Mouse (Mus musculus) CH12.LX (cell line): ENCODE measurements at regions not wholly inside any gene's neighbourhood (a gene's known extent, or its start where the extent isn't known, plus 50 kb on each side); places are given as distances from the start of the nearest gene placed in this dataset.

Source experiments
- DNase-seq: peaks from one replicate; pipeline ENCODE4 v3.0.0-alpha.2; 2013; ENCODE audit errors: extremely low read depth
- H3K27ac ChIP-seq: 2 replicates; pipeline ENCODE4 v1.5.1; 2012; ENCODE audit warnings: low read depth, mild to moderate bottlenecking, control low read depth, moderate library complexity; ENCODE audit not compliant: insufficient read depth
- H3K27me3 ChIP-seq: replicated peaks from 2 replicates; pipeline ENCODE3; 2012; ENCODE audit warnings: inconsistent platforms
- H3K36me3 ChIP-seq, 2 experiments: replicated peaks in 1 of 2; 2 replicates each; pipeline versions ENCODE3 to v1.6.1; 2012; ENCODE audit warnings: inconsistent platforms in 1 of 2, low read length in 1 of 2, mild to moderate bottlenecking in 1 of 2, mixed read lengths in 1 of 2, moderate library complexity in 1 of 2; ENCODE audit not compliant: control insufficient read depth in 1 of 2, insufficient read depth in 1 of 2
- H3K4me1 ChIP-seq, 2 experiments: 2 replicates each; pipeline ENCODE4 v1.6.1; 2012; ENCODE audit warnings: inconsistent platforms in 1 of 2, moderate library complexity in 1 of 2; ENCODE audit not compliant: insufficient read depth in 2 of 2, control insufficient read depth in 1 of 2
- H3K4me2 ChIP-seq: 2 replicates; pipeline ENCODE4 v1.6.1; 2012; ENCODE audit warnings: low read depth, mild to moderate bottlenecking, control low read depth; ENCODE audit not compliant: poor library complexity, insufficient read depth, severe bottlenecking
- H3K4me3 ChIP-seq, 3 experiments: fragments of 150-350 bp in 1 of 3; sonication (generic) in 1 of 3; replicated peaks in 1 of 3; 2 replicates each; pipeline versions ENCODE3 to v1.5.1; 2011 to 2012; ENCODE audit warnings: low read depth in 2 of 3, low read length in 2 of 3, mild to moderate bottlenecking in 2 of 3, moderate library complexity in 2 of 3, control low read depth in 1 of 3, improper control_type of control experiment in 1 of 3, inconsistent platforms in 1 of 3, mixed read lengths in 1 of 3; ENCODE audit not compliant: poor library complexity in 1 of 3
- H3K79me2 ChIP-seq: replicated peaks from 2 replicates; pipeline ENCODE4 v1.6.1; 2012; ENCODE audit warnings: mild to moderate bottlenecking, moderate library complexity; ENCODE audit not compliant: control insufficient read depth, poor library complexity, insufficient read depth, severe bottlenecking; ENCODE audit errors: extremely low read depth
- H3K9ac ChIP-seq: 2 replicates; pipeline ENCODE4 v1.6.1; 2012; ENCODE audit warnings: low read depth, mild to moderate bottlenecking, control low read depth, moderate library complexity; ENCODE audit not compliant: insufficient read depth
- H3K9me3 ChIP-seq: replicated peaks from 2 replicates; pipeline ENCODE3; 2012; ENCODE audit warnings: low read length, inconsistent platforms, mixed read lengths
- BHLHE40 ChIP-seq: IDR thresholded peaks from 2 replicates; pipeline ENCODE4 v1.6.1; 2011; ENCODE audit warnings: mild to moderate bottlenecking, low read depth, low read length, improper control_type of control experiment
- CHD1 ChIP-seq: IDR thresholded peaks from 2 replicates; pipeline ENCODE4 v1.6.1; 2012; ENCODE audit warnings: low read depth, low read length, improper control_type of control experiment, inconsistent platforms
- CHD2 ChIP-seq: IDR thresholded peaks from 2 replicates; pipeline ENCODE4 v1.6.1; 2011; ENCODE audit warnings: low read length, improper control_type of control experiment
- E2F4 ChIP-seq: IDR thresholded peaks from 2 replicates; pipeline ENCODE4 v1.6.1; 2011; ENCODE audit warnings: low read depth, low read length, improper control_type of control experiment; ENCODE audit not compliant: insufficient replicate concordance
- EP300 ChIP-seq: IDR thresholded peaks from 2 replicates; pipeline ENCODE4 v1.6.1; 2011; ENCODE audit warnings: low read length, improper control_type of control experiment
- GABPA ChIP-seq: IDR thresholded peaks from 2 replicates; pipeline ENCODE4 v1.6.1; 2012; ENCODE audit warnings: low read depth, low read length, improper control_type of control experiment, inconsistent platforms; ENCODE audit not compliant: insufficient replicate concordance
- IRF4 ChIP-seq: IDR thresholded peaks from 2 replicates; pipeline ENCODE4 v1.6.1; 2014; ENCODE audit warnings: low read depth, mild to moderate bottlenecking, inconsistent platforms, low read length, improper control_type of control experiment
- JUN ChIP-seq: IDR thresholded peaks from 2 replicates; pipeline ENCODE4 v1.6.1; 2011; ENCODE audit warnings: low read depth, mild to moderate bottlenecking, low read length, improper control_type of control experiment, moderate library complexity; ENCODE audit not compliant: insufficient read depth
- JUND ChIP-seq: conservative IDR thresholded peaks from 2 replicates; pipeline ENCODE4 v1.6.1; 2011; ENCODE audit warnings: low read depth, low read length, improper control_type of control experiment
- MEF2A ChIP-seq: IDR thresholded peaks from 2 replicates; pipeline ENCODE4 v1.6.1; 2014; ENCODE audit warnings: low read depth, mild to moderate bottlenecking, inconsistent platforms, low read length, improper control_type of control experiment, borderline replicate concordance
- MYC ChIP-seq: IDR thresholded peaks from 2 replicates; pipeline ENCODE4 v1.6.1; 2011; ENCODE audit warnings: low read depth, mild to moderate bottlenecking, improper control_type of control experiment, low read length
- NRF1 ChIP-seq: IDR thresholded peaks from 2 replicates; pipeline ENCODE4 v1.6.1; 2014; ENCODE audit warnings: low read depth, mild to moderate bottlenecking, inconsistent platforms, low read length, improper control_type of control experiment, moderate library complexity
- POLR2AphosphoS2 ChIP-seq: IDR thresholded peaks from 2 replicates; pipeline ENCODE4 v1.6.1; 2011; ENCODE audit warnings: low read depth, low read length, improper control_type of control experiment
- RAD21 ChIP-seq: IDR thresholded peaks from 2 replicates; pipeline ENCODE4 v1.6.1; 2011; ENCODE audit warnings: low read depth, mild to moderate bottlenecking, low read length, improper control_type of control experiment, moderate library complexity
- SIN3A ChIP-seq: IDR thresholded peaks from 2 replicates; pipeline ENCODE4 v1.6.1; 2012; ENCODE audit warnings: low read length, improper control_type of control experiment, inconsistent platforms
- SMC3 ChIP-seq: IDR thresholded peaks from 2 replicates; pipeline ENCODE4 v1.6.1; 2011; ENCODE audit warnings: low read depth, low read length, improper control_type of control experiment
- TCF12 ChIP-seq: IDR thresholded peaks from 2 replicates; pipeline ENCODE4 v1.6.1; 2014; ENCODE audit warnings: low read depth, mild to moderate bottlenecking, inconsistent platforms, low read length, improper control_type of control experiment
- UBTF ChIP-seq: IDR thresholded peaks from 2 replicates; pipeline ENCODE4 v1.6.1; 2012; ENCODE audit warnings: low read depth, mild to moderate bottlenecking, inconsistent platforms, low read length, improper control_type of control experiment, moderate library complexity
- ZKSCAN1 ChIP-seq: IDR thresholded peaks from 2 replicates; pipeline ENCODE4 v1.6.1; 2012; ENCODE audit warnings: low read depth, inconsistent platforms, low read length, improper control_type of control experiment, borderline replicate concordance
- ZMIZ1 ChIP-seq: IDR thresholded peaks from 2 replicates; pipeline ENCODE4 v1.6.1; 2012; ENCODE audit warnings: low read depth, mild to moderate bottlenecking, inconsistent platforms, low read length, improper control_type of control experiment
- ZNF384 ChIP-seq: IDR thresholded peaks from 2 replicates; pipeline ENCODE4 v1.6.1; 2012; ENCODE audit warnings: low read depth, low read length, improper control_type of control experiment, inconsistent platforms
- dilution Hi-C: fragments of 300-500 bp; cut with MboI; formaldehyde crosslinking; loops from 2 replicates; pipeline ENCODE4 v1.14.3; 2020; ENCODE audit warnings: low sequenced_read_pairs; ENCODE audit not compliant: extremely low pct_unique_long_range_greater_than_20kb, extremely low pct_ligation_motif_present
- in situ Hi-C: fragments of 300-500 bp; cut with MboI; formaldehyde crosslinking; loops from 3 replicates; pipeline ENCODE4 v1.14.3; 2019; ENCODE audit warnings: low sequenced_read_pairs, low pct_ligation_motif_present, low pct_unique_long_range_greater_than_20kb, mixed read lengths

DNA sequence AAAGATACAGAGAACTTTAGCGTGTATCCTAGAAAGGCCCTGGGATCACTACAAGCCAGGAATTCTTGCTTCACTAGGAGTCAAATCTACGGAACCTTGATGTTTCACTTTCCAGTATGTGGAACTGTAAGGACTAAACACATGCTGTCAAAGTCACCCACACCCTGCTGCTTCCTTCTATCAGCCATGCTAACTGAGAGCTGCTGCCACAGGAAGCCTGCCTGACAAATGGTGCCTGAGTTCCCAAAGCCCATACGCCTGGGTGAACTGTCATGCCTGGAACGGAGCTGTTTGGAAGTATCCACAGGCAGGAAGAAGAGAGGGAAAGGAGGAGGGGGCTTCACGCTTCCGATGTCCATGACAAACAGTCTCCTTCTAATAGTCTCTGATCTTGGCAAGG lies 644.2 kb upstream of the Cdh5 start:
- Histone ChIP-seq H3K36me3 (no peaks in the 10 kb centered on the region), H3K27me3 (no peaks in the 10 kb centered on the region), H3K79me2 (no peaks in the 10 kb centered on the region), H3K9ac (no peak overlapping the region), H3K4me1 (no peaks in the 10 kb centered on the region), H3K27ac (no peak overlapping the region), H3K4me3 (no peak overlapping the region), H3K9me3 (no peaks in the 10 kb centered on the region), H3K4me2 (no peak overlapping the region)
- TF ChIP-seq BHLHE40, result no peak
- TF ChIP-seq E2F4, result no peak
- no peak for TF ChIP-seq SMC3
- no peak for TF ChIP-seq ZNF384
- no peak for TF ChIP-seq CHD1
- no peak for DNase-seq
- dilution Hi-C loops, result no loop called here
- in situ Hi-C loops, result no loop called here

DNA sequence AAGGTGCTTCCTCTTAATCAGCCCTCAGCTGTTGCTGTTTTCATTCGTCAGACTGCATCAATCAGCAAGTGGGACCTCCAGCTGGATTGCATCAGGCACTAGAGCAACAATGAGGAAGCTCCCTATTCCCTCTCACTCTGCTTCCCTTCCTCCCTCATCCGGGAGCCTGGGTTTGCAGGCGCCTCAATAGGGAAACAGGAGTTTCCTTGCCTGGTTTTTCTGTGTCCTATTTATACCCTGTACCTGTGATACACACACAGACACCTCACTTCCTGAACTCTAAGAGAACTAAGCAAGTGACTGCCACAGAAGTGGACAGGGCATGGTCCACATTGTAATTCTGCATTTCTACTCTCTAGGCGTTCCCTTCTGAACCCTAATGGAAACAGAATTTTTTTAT lies 637.9 kb upstream of the Cdh5 start:
- TF ChIP-seq TCF12 (no peak), ZKSCAN1 (no peak), ZMIZ1 (no peak), MEF2A (no peak), EP300 (no peak), SIN3A (no peak), NRF1 (no peak)
- no peak overlapping the region for H3K27ac ChIP-seq
- no peak overlapping the region for H3K4me3 ChIP-seq
- dilution Hi-C loops, result no loop called here
- in situ Hi-C loops, result no loop called here
- H3K79me2 ChIP-seq, result no peaks in the 10 kb centered on the region
- no peaks in the 10 kb centered on the region for H3K27me3 ChIP-seq
- H3K4me1 ChIP-seq, result no peaks in the 10 kb centered on the region
- no peak overlapping the region for H3K9ac ChIP-seq
- no peak for DNase-seq
- no peaks in the 10 kb centered on the region for H3K9me3 ChIP-seq
- no peaks in the 10 kb centered on the region for H3K36me3 ChIP-seq
- no peak overlapping the region for H3K4me2 ChIP-seq

DNA sequence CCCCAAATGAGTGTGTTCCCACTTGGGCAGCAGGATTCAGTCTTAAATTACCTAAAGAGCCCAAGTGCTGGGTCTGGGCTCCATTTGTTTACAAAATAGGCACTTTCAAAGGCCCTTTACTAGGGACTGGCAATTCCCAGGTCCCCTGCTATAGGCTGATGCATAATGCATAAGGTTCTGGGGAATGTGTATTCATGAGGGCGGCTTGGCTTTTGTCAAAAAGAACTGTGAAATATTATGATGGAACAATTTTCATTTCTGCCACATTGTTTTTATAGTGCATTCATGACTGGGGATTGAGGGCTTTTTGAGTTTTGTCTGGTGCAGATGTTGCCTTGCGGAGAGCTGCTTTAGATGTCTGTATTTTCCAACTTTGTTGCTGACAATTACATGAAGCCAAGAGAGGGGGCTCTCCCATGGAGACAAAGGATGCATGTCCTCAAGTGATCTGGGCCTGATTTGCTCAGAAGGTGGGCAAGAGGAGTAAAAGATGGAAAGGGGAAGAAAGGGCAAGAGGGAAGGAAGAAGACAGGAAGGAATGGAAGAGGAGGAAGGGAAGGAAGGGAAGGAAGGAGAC lies 636.6 kb upstream of the Cdh5 start:
- in situ Hi-C loops (no loop called here), dilution Hi-C loops (no loop called here)
- Histone ChIP-seq H3K4me1 (no peaks in the 10 kb centered on the region), H3K9ac (no peak overlapping the region), H3K27me3 (no peaks in the 10 kb centered on the region), H3K79me2 (no peaks in the 10 kb centered on the region), H3K4me2 (no peak overlapping the region), H3K4me3 (no peak overlapping the region), H3K36me3 (no peaks in the 10 kb centered on the region), H3K27ac (no peak overlapping the region), H3K9me3 (no peaks in the 10 kb centered on the region)
- no peak for DNase-seq
- TF ChIP-seq IRF4 (no peak), RAD21 (no peak), POLR2AphosphoS2 (no peak), TCF12 (no peak), MYC (no peak), MEF2A (no peak), JUND (no peak), CHD2 (no peak), SIN3A (no peak), JUN (no peak), GABPA (no peak), UBTF (no peak)
